Mouse (Mus musculus): Measurements from ENCODE around the gene 1700066M21Rik.

- TF ChIP-seq CTCF (IDR thresholded peaks at IDR 0.05; ENCODE audit: low read depth) (no peak), EP300 (IDR thresholded peaks at IDR 0.05; ENCODE audit: low read depth) (no peak)
Measured at GRCm38 (mm10) chr1:57387876-57388275, 10.5 kb downstream of the 1700066M21Rik start.
